9 mouse cellular contexts compared by ENCODE assay signal in genomic region chr8:44696066-44696853, GRCm38 (mm10).
DNase-seq lines count a peak whose midpoint lies in the region; ATAC-seq and TF ChIP-seq lines count a peak whose summit lies in the region.
"Had no signal": no experiment of that assay in that cellular context is flagged by ENCODE, and none has a peak within 500 bp of the region (broad histone marks: within the 10 kb centered on the region; RNA-seq: fewer than 3 reads in every experiment).

No protein-coding gene starts in this region.

- peak; percentile 19 for DNase-seq in kidney, adult 11 months
- no peak for DNase-seq in kidney, adult 18-20 months
- peak; percentile 66 for DNase-seq in cerebellum, adult 9-11 months
- DNase-seq in right cerebral cortex, postnatal 36 days (ENCODE audit: low spot score in 2 of 2): no peak
- no peak for DNase-seq in left cerebral cortex, adult 11 months (ENCODE audit: low spot score)

- no peak overlapping the region for H3K4me2 ChIP-seq in heart, embryonic 14.5 days (ENCODE audit: low read length)
- H3K4me2 ChIP-seq in kidney, embryonic 16.5 days (replicated peaks; ENCODE audit: low read depth, low read length): 0 out of 2 replicates have a peak overlapping the region, but pooled peaks have one; percentile 8
- H3K4me2 ChIP-seq in myocyte (ENCODE audit: low read depth): no peak overlapping the region
- H3K4me2 ChIP-seq: embryonic facial prominence, embryonic 12.5 days had no signal

- no peak for TF ChIP-seq POLR2A in myocyte (IDR thresholded peaks at IDR 0.05; ENCODE audit: insufficient read length, low read depth)

- H3K9me3 ChIP-seq in heart, embryonic 14.5 days (ENCODE audit: control insufficient read depth, low read length): no peaks in the 10 kb centered on the region
- no peaks in the 10 kb centered on the region for H3K9me3 ChIP-seq in kidney, embryonic 16.5 days (ENCODE audit: low read length)
- H3K9me3 ChIP-seq: embryonic facial prominence, embryonic 12.5 days had no signal

- no peak overlapping the region for H3K9ac ChIP-seq in heart, embryonic 14.5 days (ENCODE audit: low read length)
- no peak overlapping the region for H3K9ac ChIP-seq in kidney, embryonic 16.5 days (replicated peaks; ENCODE audit: low read length)
- H3K9ac ChIP-seq: embryonic facial prominence, embryonic 12.5 days had no signal

- WGBS in heart, embryonic 14.5 days: 33% methylated on average over 9 of the region's 9 CpGs
- 16% methylated on average over 9 of the region's 9 CpGs for WGBS in kidney, embryonic 16.5 days

- no peaks in the 10 kb centered on the region for H3K36me3 ChIP-seq in heart, embryonic 14.5 days (ENCODE audit: control insufficient read depth, insufficient read depth, low read length)
- no peaks in the 10 kb centered on the region for H3K36me3 ChIP-seq in kidney, embryonic 16.5 days (ENCODE audit: insufficient read depth, low read length)
- H3K36me3 ChIP-seq in myocyte (ENCODE audit: control insufficient read depth, insufficient read depth): no peaks in the 10 kb centered on the region
- H3K36me3 ChIP-seq: embryonic facial prominence, embryonic 12.5 days had no signal

- peak overlapping the region; percentile 65 to 76 for H3K27ac ChIP-seq in heart, embryonic 14.5 days (replicated peaks in 1 of 2; ENCODE audit: control insufficient read depth in 1 of 2, insufficient read depth in 1 of 2, low read depth in 2 of 2, low read length in 2 of 2)
- H3K27ac ChIP-seq in kidney, embryonic 16.5 days (ENCODE audit: low read length): 0 out of 2 replicates have a peak overlapping the region, but pooled peaks have one; percentile 20
- H3K27ac ChIP-seq: embryonic facial prominence, embryonic 12.5 days had no signal

- ATAC-seq in heart, embryonic 14.5 days (ENCODE audit: insufficient number of reproducible peaks, insufficient read depth, low FRiP score, low read depth): no peak
- ATAC-seq in kidney, embryonic 16.5 days (ENCODE audit: low FRiP score, low TSS enrichment): peak; percentile 79; the same call in 1 of the 2 replicates

- H3K27me3 ChIP-seq in heart, embryonic 14.5 days (ENCODE audit: control insufficient read depth, insufficient read depth, low read length): no peaks in the 10 kb centered on the region
- H3K27me3 ChIP-seq in kidney, embryonic 16.5 days (ENCODE audit: insufficient read depth, low read length): no peaks in the 10 kb centered on the region
- no peaks in the 10 kb centered on the region for H3K27me3 ChIP-seq in myocyte (ENCODE audit: control insufficient read depth, insufficient read depth, insufficient read length)
- H3K27me3 ChIP-seq: embryonic facial prominence, embryonic 12.5 days had no signal

- no peaks in the 10 kb centered on the region for H3K79me2 ChIP-seq in myocyte (ENCODE audit: control insufficient read depth, insufficient read depth)

- H3K4me1 ChIP-seq in heart, embryonic 14.5 days (ENCODE audit: control insufficient read depth in 2 of 2, insufficient read depth in 2 of 2, low read length in 2 of 2): peaks cover 19 to 42% of the 10 kb centered on the region in 2 experiments
- H3K4me1 ChIP-seq in kidney, embryonic 16.5 days (ENCODE audit: insufficient read depth, low read length): peaks cover 15% of the 10 kb centered on the region; the same call in 1 of the 2 replicates
- H3K4me1 ChIP-seq: embryonic facial prominence, embryonic 12.5 days had no signal

- no peak overlapping the region for H3K4me3 ChIP-seq in heart, embryonic 14.5 days (ENCODE audit: control insufficient read depth in 1 of 2, insufficient read depth in 1 of 2, low read depth in 1 of 2, low read length in 2 of 2)
- H3K4me3 ChIP-seq in kidney, embryonic 16.5 days (ENCODE audit: low read length): no peak overlapping the region
- no peak overlapping the region for H3K4me3 ChIP-seq in myocyte
- H3K4me3 ChIP-seq: embryonic facial prominence, embryonic 12.5 days had no signal

- no peak overlapping the region for H3ac ChIP-seq in myocyte (ENCODE audit: control insufficient read depth, insufficient read length)

TF ChIP-seq in myocyte, 11 proteins besides CTCF, POLR2A, EP300 and RAD21:
- TF ChIP-seq MAX (IDR thresholded peaks at IDR 0.05; ENCODE audit: low read depth): no peak
- TF ChIP-seq MYOD1 (IDR thresholded peaks at IDR 0.05; ENCODE audit: control insufficient read depth in 1 of 3, insufficient read length in 2 of 3, low read depth in 2 of 3): peak in 2 of 3 experiments; percentile 74 to 77
- peak; percentile 2 to 70 (median 62) for TF ChIP-seq MYOG (IDR thresholded peaks at IDR 0.05; ENCODE audit: control insufficient read depth in 1 of 3, insufficient read depth in 1 of 3, insufficient read length in 2 of 3, low read depth in 2 of 3)
TF ChIP-seq in myocyte: peak in this region for 2.

Comparison
In these comparisons a context has a peak if more than half of its experiments do, and no peak if none do; other contexts are left out.
1. DNase-seq: peak in kidney, adult 11 months (single experiment) and cerebellum, adult 9-11 months (single experiment); none in kidney, adult 18-20 months (single experiment), right cerebral cortex, postnatal 36 days (0 of 2) and left cerebral cortex, adult 11 months (single experiment).